Mouse (Mus musculus) ovary, adult 18-20 months (tissue): ENCODE measurements around the gene Atp2c1.

Experiments used
- DNase-seq: peaks from one replicate; pipeline ENCODE4 v3.0.0; 2022; ENCODE audit warnings: low spot score, mixed read lengths

The Atp2c1 gene

GRCm38 (mm10) chr9:105363520-105364231, 163.4 kb downstream of the Atp2c1 start:
- DNase-seq, result no peak

GRCm38 (mm10) chr9:105362181-105362580, 164.9 kb downstream of the Atp2c1 start:
- DNase-seq, result no peak
